Mouse (Mus musculus): ENCODE results near the gene Ccdc89. TPM values are rescaled to one million over a fixed set of nuclear protein-coding genes. Genes with fewer than 3 reads are reported as not detected.

The Ccdc89 gene
- total RNA-seq, 2 experiments from 2014 or later = 0.13 TPM; not detected in 1

DNA sequence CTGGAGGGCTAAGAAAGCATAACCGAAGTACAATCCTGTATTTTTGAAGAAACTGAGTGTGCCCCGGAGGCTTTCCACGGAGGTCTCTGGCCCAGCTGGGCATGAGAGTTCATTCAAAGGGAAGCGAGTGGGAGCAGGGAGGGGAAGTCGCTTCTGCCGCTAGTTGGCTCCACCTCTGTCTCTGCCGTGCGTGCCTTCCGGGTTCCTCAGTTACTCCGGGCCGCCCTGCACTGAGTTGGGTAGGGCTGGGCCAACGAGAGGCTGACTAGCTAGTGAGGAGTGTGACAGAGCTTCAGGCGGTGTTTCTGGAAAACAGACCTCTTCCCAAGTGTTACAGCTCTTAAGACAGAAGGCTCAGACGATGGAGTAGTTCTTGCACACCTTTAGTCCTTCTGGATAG is 34.6 kb downstream of the Ccdc89 start:
- peak; percentile 35 for DNase-seq
- intact Hi-C loops (cut with DNase I; ENCODE audit: low total_unique reads) = no loop called here

DNA sequence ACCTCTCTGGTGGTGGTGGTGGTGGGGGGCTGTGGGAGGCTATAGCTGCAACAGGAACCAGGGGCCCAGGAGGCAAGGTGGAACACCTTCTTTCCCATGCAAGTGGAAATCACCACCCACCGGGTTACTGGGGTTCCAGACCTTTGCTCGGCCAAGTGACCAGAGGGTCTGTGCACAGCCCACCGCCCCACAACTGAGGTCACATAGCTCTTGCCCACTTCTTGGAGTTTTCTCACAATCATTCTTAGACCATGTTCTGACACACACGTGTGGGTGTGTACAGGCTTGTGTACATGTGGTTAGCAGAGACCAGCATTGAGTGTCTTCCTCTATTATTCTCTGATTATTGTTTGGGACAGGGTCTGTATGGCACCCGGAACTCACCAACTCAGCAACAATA is 35.1 kb downstream of the Ccdc89 start:
- intact Hi-C loops (cut with DNase I; ENCODE audit: low total_unique reads) = no loop called here
- no peak for DNase-seq

DNA sequence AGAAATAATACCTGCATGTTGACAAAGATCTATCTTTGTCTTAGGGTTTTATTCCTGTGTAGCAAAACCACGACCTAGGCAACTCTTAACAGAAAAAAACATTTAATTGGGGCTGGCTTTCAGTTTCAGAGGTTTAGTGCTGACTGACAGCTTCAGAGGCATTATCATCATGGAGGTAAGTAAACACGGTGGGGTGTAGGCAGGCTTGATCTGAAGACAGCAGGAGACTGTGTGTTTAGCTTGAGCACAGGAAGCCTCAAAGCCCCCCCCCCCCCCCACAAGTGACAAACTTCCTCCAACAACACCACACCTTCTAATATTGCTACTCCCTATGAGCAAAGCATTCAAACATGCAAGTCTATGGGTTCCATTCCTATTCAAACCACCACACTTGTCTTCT is 47.1 kb downstream of the Ccdc89 start:
- intact Hi-C loops (cut with DNase I; ENCODE audit: low total_unique reads) = no loop called here
- no peak for DNase-seq

DNA sequence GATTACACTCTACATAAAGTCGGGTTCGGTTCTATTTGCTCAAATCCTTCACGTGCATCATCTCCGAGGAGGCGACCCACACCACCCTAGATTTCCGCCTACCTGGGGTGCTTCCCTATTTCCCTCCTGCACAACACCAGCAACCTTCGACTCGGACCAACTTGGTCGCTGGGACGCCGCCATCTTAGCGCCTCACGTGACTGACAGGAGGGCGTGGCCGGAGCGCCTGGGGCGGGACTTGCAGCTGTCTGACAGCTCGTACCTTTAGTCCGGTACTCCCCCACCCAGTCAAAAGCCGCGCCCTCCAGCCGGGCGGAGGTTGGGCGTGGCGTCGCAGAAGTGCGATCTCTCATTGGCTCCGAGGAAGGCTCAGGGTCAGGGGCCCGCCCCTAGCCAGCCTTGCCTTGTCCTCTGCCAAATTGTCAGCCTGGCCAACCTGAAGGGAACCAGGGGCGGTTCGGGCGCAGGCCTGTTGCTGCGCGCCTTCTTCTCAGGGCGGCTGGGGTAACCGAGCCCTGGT is 49.5 kb downstream of the Ccdc89 start, which contains the start of gene Tmem126b:
TSS of gene Tmem126b (minus strand) at position 209 of the 520 bp plus-strand sequence.
- peak; percentile 98 for DNase-seq
- intact Hi-C loops (cut with DNase I; ENCODE audit: low total_unique reads) = no loop called here

DNA sequence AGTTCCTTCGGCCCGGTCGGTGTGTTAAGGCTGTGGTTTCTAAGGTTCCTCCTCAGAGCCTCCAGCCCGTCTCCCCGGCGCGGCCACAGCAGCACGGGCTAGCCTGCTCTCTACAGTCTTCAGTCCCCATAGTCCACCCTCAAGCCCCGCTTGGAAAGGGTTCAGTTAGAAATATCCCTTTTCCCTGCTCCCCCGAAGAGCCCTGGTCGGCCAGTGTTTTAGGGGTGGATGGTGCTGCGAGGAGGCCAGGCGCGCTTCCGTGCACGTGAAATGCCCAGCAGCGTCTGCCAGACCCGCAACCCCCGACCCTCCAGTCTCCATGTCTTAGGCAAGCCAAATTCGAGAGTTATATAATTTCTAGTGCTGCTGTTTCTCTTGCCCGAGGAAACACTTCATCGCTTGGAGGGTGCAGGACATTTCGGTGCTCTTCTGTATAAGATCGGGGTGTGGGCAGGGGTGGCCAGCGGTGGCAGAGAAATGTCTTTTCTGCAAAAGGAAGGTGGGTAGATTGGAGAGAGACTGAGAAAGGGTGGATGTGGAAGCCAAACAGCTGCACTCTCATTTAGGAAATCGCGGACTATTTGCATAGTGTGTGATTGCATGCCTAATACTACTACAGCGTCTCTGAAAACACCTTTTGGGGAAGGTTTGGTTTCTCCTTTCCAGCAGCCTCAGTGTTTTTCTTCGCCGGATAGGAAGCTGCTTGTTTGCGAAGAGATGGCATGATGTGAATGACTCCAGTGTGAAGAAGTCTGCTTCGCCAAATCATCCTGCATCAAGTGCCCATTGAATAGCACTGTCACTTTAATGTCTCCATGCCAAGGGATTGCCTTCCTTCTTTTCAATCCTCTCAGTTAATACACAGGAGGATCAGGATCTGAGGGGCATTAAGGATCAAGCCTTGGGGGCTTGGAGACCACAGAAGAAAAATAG is 50.2 kb downstream of the Ccdc89 start, which contains the start of gene Dlg2:
TSS of gene Dlg2 (plus strand) at position 360 of the 933 bp plus-strand sequence.
- DNase-seq = no peak
- intact Hi-C loops (cut with DNase I; ENCODE audit: low total_unique reads) = no loop called here

Other genes starting within 250 kb of the Ccdc89 start
- gene Ccdc83, start 160.8 kb upstream of the Ccdc89 start, total RNA-seq (2021) = under 1 TPM; 0.16 to 0.33 TPM
- 10 to 100 TPM; 22.3 to 32.1 TPM for gene Sytl2, start 124.3 kb upstream of the Ccdc89 start, total RNA-seq (2021)
- 10 to 100 TPM; 15.1 to 15.7 TPM for gene Crebzf, start 16.2 kb downstream of the Ccdc89 start, total RNA-seq (2021)
- gene Tmem126a, start 30.7 kb downstream of the Ccdc89 start, total RNA-seq (2021) = 10 to 100 TPM; 79.6 to 81.3 TPM
- 10 to 100 TPM; 12.6 to 13.7 TPM for gene Tmem126b, start 49.4 kb downstream of the Ccdc89 start, total RNA-seq (2021)
- gene Dlg2, start 50.1 kb downstream of the Ccdc89 start, total RNA-seq (2021) = under 1 TPM; 0.51 to 0.69 TPM

All from gastrocnemius, postnatal 14 days (tissue).